Mouse (Mus musculus): ENCODE results near the gene Lrrc75b.

- TF ChIP-seq CTCF (IDR thresholded peaks at IDR 0.05; ENCODE audit: low read depth), result no peak
- no peak for TF ChIP-seq EP300 (IDR thresholded peaks at IDR 0.05; ENCODE audit: low read depth)
Observed at GRCm38 (mm10) chr10:75534934-75535333, 25.2 kb downstream of the Lrrc75b start.

All from liver, embryonic 14.5 days (tissue).